Mouse (Mus musculus) erythroblast, adult 5-6 weeks (primary cell): ENCODE measurements around the gene Nudt1. TPM values are rescaled to one million over a fixed set of nuclear protein-coding genes. Genes with fewer than 3 reads are reported as not detected.
A peak's percentile ranks its signal among the peaks of the same experiment; 100 is the strongest.

Experiments used
- ATAC-seq: replicated peaks from 2 replicates; pipeline ENCODE4 v1.8.0; 2016; ENCODE audit warnings: moderate number of reproducible peaks, mild to moderate bottlenecking, moderate TSS enrichment, inconsistent platforms; ENCODE audit not compliant: poor library complexity, low FRiP score, severe bottlenecking
- total RNA-seq, 2 experiments: library from RNA; stranded (forward) in 1 of 2; stranded (reverse) in 1 of 2; fragments of 150-400 nt in 1 of 2; fragments of 200-764, 138-1000 nt in 1 of 2; gene quantifications; 2 replicates each; pipeline versions ENCODE4 v1.2.3 to v1.2.4; 2015 to 2017; ENCODE audit warnings: low replicate concordance in 2 of 2

Gene Nudt1
- total RNA-seq (2015; ENCODE audit: low replicate concordance) (10.0 and 11.7 TPM in 2 replicates), total RNA-seq (2017; ENCODE audit: low replicate concordance) (5.3 and 10.3 TPM in 2 replicates)

- ATAC-seq: peak; percentile 91
These were observed at the start of gene Nudt1, which contains the start of gene Mad1l1 for GRCm38 (mm10) chr5:140321042-140321755. Nudt1 (plus strand) TSS chr5:140321656. Mad1l1 (minus strand) TSS chr5:140321552.

- ATAC-seq: no peak
These were observed 44.7 kb upstream of the Nudt1 start for GRCm38 (mm10) chr5:140276779-140277178.

- no peak for ATAC-seq
These were observed 41.3 kb upstream of the Nudt1 start for GRCm38 (mm10) chr5:140280205-140280604.

- no peak for ATAC-seq
These were observed 39.1 kb upstream of the Nudt1 start for GRCm38 (mm10) chr5:140282376-140282775.

- ATAC-seq: no peak
These were observed 38.6 kb upstream of the Nudt1 start for GRCm38 (mm10) chr5:140282900-140283299.

- no peak for ATAC-seq
These were observed 37.4 kb upstream of the Nudt1 start for GRCm38 (mm10) chr5:140284011-140284410.

- ATAC-seq: no peak
These were observed 36.7 kb upstream of the Nudt1 start for GRCm38 (mm10) chr5:140284761-140285160.

GRCm38 (mm10) chr5:140288287-140288686 lies 33.2 kb upstream of the Nudt1 start:
- ATAC-seq: no peak

- ATAC-seq: no peak
These were observed 32.3 kb upstream of the Nudt1 start for GRCm38 (mm10) chr5:140289161-140289560.

GRCm38 (mm10) chr5:140292152-140292551 lies 29.3 kb upstream of the Nudt1 start:
- ATAC-seq: no peak

GRCm38 (mm10) chr5:140298291-140298690 lies 23.2 kb upstream of the Nudt1 start:
- no peak for ATAC-seq

- ATAC-seq: no peak
These were observed 15.4 kb upstream of the Nudt1 start for GRCm38 (mm10) chr5:140306016-140306415.

- no peak for ATAC-seq
These were observed 13.9 kb upstream of the Nudt1 start for GRCm38 (mm10) chr5:140307602-140308001.

GRCm38 (mm10) chr5:140316716-140317115 lies 4.7 kb upstream of the Nudt1 start:
- no peak for ATAC-seq

GRCm38 (mm10) chr5:140321756-140322575 lies 510 bp downstream of the Nudt1 start:
- peak; percentile 66 for ATAC-seq

GRCm38 (mm10) chr5:140324058-140324457 lies 2.6 kb downstream of the Nudt1 start:
- no peak for ATAC-seq

- ATAC-seq: peak; percentile 93
These were observed 10.4 kb downstream of the Nudt1 start, which contains the start of gene Mrm2 for GRCm38 (mm10) chr5:140331615-140332512. Mrm2 (minus strand) TSS chr5:140331898.

GRCm38 (mm10) chr5:140332519-140332918 lies 11.1 kb downstream of the Nudt1 start:
- ATAC-seq: no peak

GRCm38 (mm10) chr5:140333631-140334030 lies 12.2 kb downstream of the Nudt1 start:
- ATAC-seq: no peak

GRCm38 (mm10) chr5:140336680-140337079 lies 15.2 kb downstream of the Nudt1 start:
- ATAC-seq: 0 out of 2 replicates have a peak, but pooled peaks have one; percentile 24
